Mouse (Mus musculus): ENCODE data around the gene Setd4.

- TF ChIP-seq CTCF (IDR thresholded peaks at IDR 0.05) = no peak
- no peak for TF ChIP-seq POLR2A (IDR thresholded peaks at IDR 0.05; ENCODE audit: insufficient read depth, low read depth, low read length)
- no peak for TF ChIP-seq EP300 (IDR thresholded peaks at IDR 0.05; ENCODE audit: insufficient read depth, low read depth, low read length)
These were observed 12.1 kb downstream of the Setd4 start for GRCm38 (mm10) chr16:93591450-93592430.
